Mouse (Mus musculus) thymus, postnatal 14 days (tissue): ENCODE measurements around the gene Nr5a2.
"Not testable (repeated sequence)": the region's sequence is repeated elsewhere in the genome, so short reads cannot be mapped to it uniquely, and the experiment has no call there.

Experiments
- DNase-seq: peaks from one replicate; pipeline ENCODE4 v3.0.0; 2021

Gene Nr5a2

GRCm38 (mm10) chr1:136829931-136830330 lies 130.3 kb downstream of the Nr5a2 start:
- DNase-seq: no peak

DNA sequence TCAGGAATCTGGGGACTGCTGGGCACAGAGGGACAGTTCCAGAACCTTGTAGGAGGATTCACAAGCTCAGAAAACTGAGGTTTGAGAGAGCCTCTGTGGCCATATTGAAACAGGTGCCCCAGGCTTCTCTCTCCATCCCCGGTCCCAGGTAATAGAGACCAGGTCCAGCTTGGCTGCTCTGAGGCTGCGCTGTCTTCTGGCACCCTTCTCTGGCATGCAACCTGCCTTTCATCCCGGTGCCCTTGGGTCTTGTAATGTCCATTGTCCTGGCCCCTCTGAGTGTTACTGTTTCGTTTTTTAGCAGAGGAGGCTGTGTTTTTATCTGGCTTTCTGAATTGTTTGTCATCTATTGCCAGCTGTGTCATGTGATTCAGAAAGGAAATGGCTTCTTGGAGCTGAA lies 136.4 kb downstream of the Nr5a2 start:
- DNase-seq: no peak

GRCm38 (mm10) chr1:136800625-136801024 lies 159.6 kb downstream of the Nr5a2 start:
- DNase-seq: no peak

DNA sequence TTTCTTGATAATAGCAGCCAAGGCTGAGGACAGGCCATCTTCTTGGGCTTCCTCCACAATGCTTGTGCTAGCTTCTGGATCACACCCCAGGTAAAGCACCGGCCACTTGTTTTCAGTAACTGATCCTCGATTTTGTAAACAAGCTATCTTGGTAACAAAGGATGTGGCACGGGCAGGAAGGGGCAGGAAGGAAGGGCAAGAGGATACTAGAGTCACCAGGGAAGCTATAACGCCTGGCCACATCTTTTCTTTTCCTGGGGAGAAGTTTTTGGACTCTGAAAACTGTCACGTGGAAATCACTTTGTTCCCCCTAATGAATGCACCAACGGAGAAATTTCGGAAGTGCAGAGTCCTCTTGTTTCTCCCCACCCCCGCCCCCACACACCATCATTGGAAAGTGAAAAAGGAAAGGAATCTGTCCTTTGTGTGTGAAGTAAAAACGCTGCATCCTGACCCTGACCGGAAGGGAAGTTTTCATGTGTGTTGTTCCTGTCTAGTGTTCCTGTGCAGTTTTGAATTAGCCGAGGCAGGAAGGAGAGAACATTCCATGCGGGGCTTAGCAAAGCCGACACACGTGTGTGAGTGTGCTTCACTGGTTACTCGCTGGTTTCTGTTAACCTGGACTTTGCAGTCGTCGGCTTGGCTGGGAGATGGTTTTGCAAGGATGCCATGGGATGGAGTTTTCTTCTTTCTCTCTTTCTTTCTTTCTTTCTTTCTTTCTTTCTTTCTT lies 163.7 kb downstream of the Nr5a2 start:
- no peak for DNase-seq

DNA sequence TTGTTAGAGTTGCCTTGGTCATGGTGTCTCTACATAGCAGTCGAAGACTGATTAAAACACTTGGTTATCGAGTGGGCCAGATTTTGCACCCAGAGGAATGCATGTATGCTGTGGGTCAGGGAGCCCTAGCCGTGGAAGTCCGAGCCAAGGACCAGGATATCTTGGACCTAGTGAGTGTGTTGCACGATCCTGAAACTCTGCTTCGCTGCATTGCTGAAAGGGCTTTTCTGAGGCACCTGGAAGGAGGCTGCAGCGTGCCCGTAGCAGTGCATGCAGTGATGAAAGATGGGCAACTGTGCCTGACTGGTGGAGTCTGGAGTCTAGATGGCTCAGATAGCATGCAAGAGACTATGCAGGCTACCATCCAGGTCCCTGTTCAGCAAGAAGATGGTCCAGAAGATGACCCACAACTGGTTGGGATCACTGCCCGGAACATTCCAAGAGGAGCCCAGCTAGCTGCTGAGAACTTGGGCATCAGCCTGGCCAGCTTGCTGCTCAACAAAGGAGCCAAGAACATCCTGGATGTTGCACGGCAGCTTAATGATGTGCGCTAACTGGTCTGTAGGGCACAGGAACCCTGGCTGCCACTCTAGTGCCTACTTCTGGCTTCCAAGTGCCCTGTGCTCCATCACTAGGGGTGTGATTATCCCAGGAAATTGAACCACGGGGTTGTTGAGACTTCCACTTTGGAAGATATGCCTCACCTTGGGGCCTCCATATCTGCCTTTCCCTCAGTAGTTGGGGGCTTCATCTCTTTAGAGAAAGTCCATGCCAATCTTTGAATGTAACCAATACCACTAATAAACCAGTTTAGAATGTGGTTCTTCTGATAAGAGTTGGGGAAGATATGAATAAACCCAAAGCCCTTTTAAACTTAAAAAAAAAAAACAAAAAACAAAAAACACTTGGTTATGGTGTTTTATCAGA lies 167.0 kb downstream of the Nr5a2 start:
- DNase-seq: not testable (repeated sequence)
